Mouse (Mus musculus) E14TG2a.4 (cell line): ENCODE data around the gene Dolpp1.

Source experiments
- H3K27me3 ChIP-seq: 2 replicates; pipeline ENCODE4 v1.6.1; 2014; ENCODE audit warnings: low read length, control low read depth; ENCODE audit not compliant: insufficient read depth
- H3K36me3 ChIP-seq: 2 replicates; pipeline ENCODE4 v1.6.1; 2014; ENCODE audit warnings: low read length, control low read depth; ENCODE audit not compliant: insufficient read depth
- H3K4me1 ChIP-seq: replicated peaks from 2 replicates; pipeline ENCODE4 v1.6.1; 2014; ENCODE audit warnings: low read depth, low read length, control low read depth
- H3K4me3 ChIP-seq: replicated peaks from 2 replicates; pipeline ENCODE4 v1.5.1; 2014; ENCODE audit warnings: mild to moderate bottlenecking, low read length
- H3K9me3 ChIP-seq: 2 replicates; pipeline ENCODE4 v1.6.1; 2014; ENCODE audit warnings: low read length, control low read depth
- CTCF ChIP-seq: conservative IDR thresholded peaks from 2 replicates; pipeline ENCODE4 v1.5.1; 2014; ENCODE audit warnings: low read length
- NANOG ChIP-seq: IDR thresholded peaks from 2 replicates; pipeline ENCODE4 v1.6.1; 2014; ENCODE audit warnings: borderline replicate concordance, low read length, mixed read lengths
- POU5F1 ChIP-seq: IDR thresholded peaks from 2 replicates; pipeline ENCODE4 v1.6.1; 2014; ENCODE audit warnings: low read length, borderline replicate concordance

Gene Dolpp1

GRCm38 (mm10) chr2:30439631-30440030 is 47.6 kb downstream of the Dolpp1 start:
- Histone ChIP-seq H3K36me3 (peaks cover 86% of the 10 kb centered on the region), H3K4me1 (peaks cover 78% of the 10 kb centered on the region), H3K9me3 (no peaks in the 10 kb centered on the region), H3K27me3 (no peaks in the 10 kb centered on the region), H3K4me3 (no peak overlapping the region)
- TF ChIP-seq POU5F1 (no peak), NANOG (no peak), CTCF (no peak)

- H3K4me1 ChIP-seq = peaks cover 78% of the 10 kb centered on the region
- no peaks in the 10 kb centered on the region for H3K27me3 ChIP-seq
- H3K36me3 ChIP-seq = peaks cover 87% of the 10 kb centered on the region
- no peak overlapping the region for H3K4me3 ChIP-seq
- no peaks in the 10 kb centered on the region for H3K9me3 ChIP-seq
- TF ChIP-seq NANOG (no peak), CTCF (no peak), POU5F1 (no peak)
These were observed 48.2 kb downstream of the Dolpp1 start for GRCm38 (mm10) chr2:30440211-30440700.

- no peaks in the 10 kb centered on the region for H3K9me3 ChIP-seq
- peak overlapping the region; percentile 80 for H3K4me3 ChIP-seq
- H3K27me3 ChIP-seq = no peaks in the 10 kb centered on the region
- H3K36me3 ChIP-seq = peaks cover 89% of the 10 kb centered on the region
- H3K4me1 ChIP-seq = peaks cover 80% of the 10 kb centered on the region
- no peak for TF ChIP-seq POU5F1
- TF ChIP-seq CTCF = peak; percentile 93
These were observed 48.9 kb downstream of the Dolpp1 start for GRCm38 (mm10) chr2:30440701-30441517.

- peaks cover 82% of the 10 kb centered on the region for H3K4me1 ChIP-seq
- H3K4me3 ChIP-seq = peak overlapping the region; percentile 80
- H3K36me3 ChIP-seq = peaks cover 89% of the 10 kb centered on the region
- H3K27me3 ChIP-seq = no peaks in the 10 kb centered on the region
- H3K9me3 ChIP-seq = no peaks in the 10 kb centered on the region
- TF ChIP-seq NANOG = no peak
- TF ChIP-seq POU5F1 = no peak
- no peak for TF ChIP-seq CTCF
These were observed 49.8 kb downstream of the Dolpp1 start for GRCm38 (mm10) chr2:30441518-30442497.

- H3K36me3 ChIP-seq = peaks cover 89% of the 10 kb centered on the region
- peak overlapping the region; percentile 80 for H3K4me3 ChIP-seq
- no peak for TF ChIP-seq POU5F1
- TF ChIP-seq CTCF = no peak
- no peak for TF ChIP-seq NANOG
- H3K9me3 ChIP-seq = no peaks in the 10 kb centered on the region
- H3K4me1 ChIP-seq = peaks cover 88% of the 10 kb centered on the region
- no peaks in the 10 kb centered on the region for H3K27me3 ChIP-seq
These were observed 50.4 kb downstream of the Dolpp1 start for GRCm38 (mm10) chr2:30442498-30442890.

- H3K4me1 ChIP-seq = peaks cover 95% of the 10 kb centered on the region
- H3K27me3 ChIP-seq = no peaks in the 10 kb centered on the region
- H3K36me3 ChIP-seq = peaks cover 89% of the 10 kb centered on the region
- TF ChIP-seq CTCF = no peak
- TF ChIP-seq POU5F1 = no peak
- no peak for TF ChIP-seq NANOG
- peak overlapping the region; percentile 80; the same call in 1 of the 2 replicates for H3K4me3 ChIP-seq
- no peaks in the 10 kb centered on the region for H3K9me3 ChIP-seq
These were observed 51.2 kb downstream of the Dolpp1 start for GRCm38 (mm10) chr2:30443281-30443680.

GRCm38 (mm10) chr2:30444006-30444405 is 52.0 kb downstream of the Dolpp1 start:
- TF ChIP-seq POU5F1 (no peak), NANOG (no peak), CTCF (no peak)
- Histone ChIP-seq H3K4me3 (no peak overlapping the region), H3K9me3 (no peaks in the 10 kb centered on the region), H3K27me3 (no peaks in the 10 kb centered on the region), H3K36me3 (peaks cover 87% of the 10 kb centered on the region), H3K4me1 (peaks cover 97% of the 10 kb centered on the region)

GRCm38 (mm10) chr2:30444450-30444849 is 52.4 kb downstream of the Dolpp1 start:
- Histone ChIP-seq H3K9me3 (no peaks in the 10 kb centered on the region), H3K27me3 (no peaks in the 10 kb centered on the region), H3K36me3 (peaks cover 87% of the 10 kb centered on the region), H3K4me1 (peaks cover 97% of the 10 kb centered on the region), H3K4me3 (no peak overlapping the region)
- TF ChIP-seq POU5F1 (no peak), NANOG (no peak), CTCF (no peak)
